Mouse (Mus musculus): ENCODE results near the gene Nynrin.

Nynrin gene

GRCm38 (mm10) chr14:55853621-55854285 lies at the start of gene Nynrin:
Gene Nynrin, plus strand, starts transcription at chr14:55854010.
- peak; percentile 42 for DNase-seq (ENCODE audit: low read depth, low spot score)

GRCm38 (mm10) chr14:55814885-55815284 lies 38.9 kb upstream of the Nynrin start:
- peak; percentile 79 for DNase-seq (ENCODE audit: low read depth, low spot score)

GRCm38 (mm10) chr14:55815310-55815751 lies 38.5 kb upstream of the Nynrin start:
- DNase-seq (ENCODE audit: low read depth, low spot score), result peak; percentile 59

- DNase-seq (ENCODE audit: low read depth, low spot score), result no peak
Observed at GRCm38 (mm10) chr14:55819845-55820405, 33.9 kb upstream of the Nynrin start.

GRCm38 (mm10) chr14:55820576-55820975 lies 33.2 kb upstream of the Nynrin start:
- DNase-seq (ENCODE audit: low read depth, low spot score), result no peak

- peak; percentile 86 for DNase-seq (ENCODE audit: low read depth, low spot score)
Observed at GRCm38 (mm10) chr14:55822435-55822990, 31.3 kb upstream of the Nynrin start.

GRCm38 (mm10) chr14:55822991-55823762 lies 30.6 kb upstream of the Nynrin start, which contains the start of gene Nfatc4:
Gene Nfatc4, plus strand, starts transcription at chr14:55823144.
- DNase-seq (ENCODE audit: low read depth, low spot score), result peak; percentile 81

GRCm38 (mm10) chr14:55824001-55824480 lies 29.8 kb upstream of the Nynrin start:
- no peak for DNase-seq (ENCODE audit: low read depth, low spot score)

GRCm38 (mm10) chr14:55824481-55825215 lies 29.2 kb upstream of the Nynrin start:
- DNase-seq (ENCODE audit: low read depth, low spot score), result no peak

GRCm38 (mm10) chr14:55825216-55826051 lies 28.4 kb upstream of the Nynrin start:
- DNase-seq (ENCODE audit: low read depth, low spot score), result no peak

- no peak for DNase-seq (ENCODE audit: low read depth, low spot score)
Observed at GRCm38 (mm10) chr14:55826142-55826541, 27.7 kb upstream of the Nynrin start.

GRCm38 (mm10) chr14:55826551-55827340 lies 27.1 kb upstream of the Nynrin start:
- no peak for DNase-seq (ENCODE audit: low read depth, low spot score)

GRCm38 (mm10) chr14:55828716-55829263 lies 25.0 kb upstream of the Nynrin start:
- DNase-seq (ENCODE audit: low read depth, low spot score), result no peak

GRCm38 (mm10) chr14:55829854-55830253 lies 24.0 kb upstream of the Nynrin start:
- no peak for DNase-seq (ENCODE audit: low read depth, low spot score)

GRCm38 (mm10) chr14:55830331-55830730 lies 23.5 kb upstream of the Nynrin start:
- no peak for DNase-seq (ENCODE audit: low read depth, low spot score)

- DNase-seq (ENCODE audit: low read depth, low spot score), result no peak
Observed at GRCm38 (mm10) chr14:55833126-55833525, 20.7 kb upstream of the Nynrin start.

- DNase-seq (ENCODE audit: low read depth, low spot score), result no peak
Observed at GRCm38 (mm10) chr14:55834808-55835533, 18.8 kb upstream of the Nynrin start.

GRCm38 (mm10) chr14:55838312-55838711 lies 15.5 kb upstream of the Nynrin start:
- DNase-seq (ENCODE audit: low read depth, low spot score), result no peak

GRCm38 (mm10) chr14:55838740-55839139 lies 15.1 kb upstream of the Nynrin start:
- no peak for DNase-seq (ENCODE audit: low read depth, low spot score)
